Mouse (Mus musculus) midbrain, postnatal 0 days (tissue): ENCODE results near the gene Vcl. TPM values are rescaled to one million over a fixed set of nuclear protein-coding genes. Genes with fewer than 3 reads are reported as not detected.

Source experiments
- ATAC-seq: fragments of 200-750 bp; cut with Nextera tagmentation; 2 replicates; pipeline ENCODE4 v1.8.0; 2017; ENCODE audit warnings: moderate number of reproducible peaks, mild to moderate bottlenecking, moderate TSS enrichment, moderate library complexity; ENCODE audit not compliant: low FRiP score
- DNase-seq: peaks from one replicate; pipeline ENCODE4 v3.0.0-alpha.2; 2015; ENCODE audit warnings: low spot score
- H3K27ac ChIP-seq: fragments of 300-500 bp; sonication (generic); 2 replicates; pipeline ENCODE4 v1.5.1; 2014; ENCODE audit warnings: low read depth, mild to moderate bottlenecking, low read length, mixed read lengths
- H3K27me3 ChIP-seq: fragments of 300-500 bp; sonication (generic); 2 replicates; pipeline ENCODE4 v1.6.1; 2014; ENCODE audit warnings: low read length, control low read depth, mixed read lengths; ENCODE audit not compliant: insufficient read depth
- H3K36me3 ChIP-seq: fragments of 300-500 bp; sonication (generic); 2 replicates; pipeline ENCODE4 v1.6.1; 2014; ENCODE audit warnings: low read length, control low read depth, mixed read lengths; ENCODE audit not compliant: insufficient read depth
- H3K4me1 ChIP-seq: fragments of 300-500 bp; sonication (generic); 2 replicates; pipeline ENCODE4 v1.6.1; 2014; ENCODE audit warnings: mild to moderate bottlenecking, control low read depth, antibody characterized with exemption, low read length, mixed read lengths; ENCODE audit not compliant: insufficient read depth
- H3K4me2 ChIP-seq: fragments of 300-500 bp; sonication (generic); 2 replicates; pipeline ENCODE4 v1.6.1; 2014; ENCODE audit warnings: low read depth, mild to moderate bottlenecking, low read length, mixed read lengths; ENCODE audit not compliant: poor library complexity, severe bottlenecking
- H3K4me3 ChIP-seq: fragments of 300-500 bp; sonication (generic); 2 replicates; pipeline ENCODE4 v1.5.1; 2014; ENCODE audit warnings: low read depth, mild to moderate bottlenecking, low read length, moderate library complexity
- H3K9ac ChIP-seq: fragments of 300-500 bp; sonication (generic); replicated peaks from 2 replicates; pipeline ENCODE4 v1.6.1; 2014; ENCODE audit warnings: mild to moderate bottlenecking, low read length, moderate library complexity, mixed read lengths; ENCODE audit not compliant: poor library complexity, severe bottlenecking
- H3K9me3 ChIP-seq: fragments of 300-500 bp; sonication (generic); 2 replicates; pipeline ENCODE4 v1.6.1; 2016; ENCODE audit warnings: low read length, control low read depth
- CTCF ChIP-seq: IDR thresholded peaks from 2 replicates; pipeline ENCODE4 v1.5.1; 2016; ENCODE audit warnings: antibody characterized with exemption, mild to moderate bottlenecking
- WGBS: fragments of 180-500 bp; shearing (Covaris S2); extraction: QIAGEN DNeasy Blood & Tissue Kit; methylation state at CpG from one replicate; pipeline ENCODE4 v1.1.7; 2014; 5-methylcytosine and 5-hydroxymethylcytosine counted together
- polyA plus RNA-seq: library from polyadenylated mRNA; unstranded; fragments of >200 nt; fragmentation: Nextera tagmentation; extraction: Ambion mirVana; gene quantifications from 2 replicates; pipeline ENCODE4 v1.2.1, GENCODE M21; 2015
- total RNA-seq: library from RNA; depleted of rRNA; stranded (reverse); fragments of >200 nt; gene quantifications from 2 replicates; pipeline ENCODE4 v1.2.3, GENCODE M21; 2014

Gene Vcl
- total and polyA plus RNA-seq, 2 experiments from 2014 or later = 8.6 to 21.6 TPM

GRCm38 (mm10) chr14:20970389-20970788, 41.2 kb downstream of the Vcl start:
- Histone ChIP-seq H3K36me3 (no peaks in the 10 kb centered on the region), H3K9me3 (no peaks in the 10 kb centered on the region), H3K27me3 (no peaks in the 10 kb centered on the region), H3K4me2 (no peak overlapping the region), H3K4me3 (no peak overlapping the region), H3K27ac (no peak overlapping the region), H3K4me1 (no peaks in the 10 kb centered on the region; the same call in 1 of the 2 replicates), H3K9ac (no peak overlapping the region)
- ATAC-seq (no peak), DNase-seq (no peak)
- WGBS = 45% methylated on average over 6 of the region's 6 CpGs
- no peak for TF ChIP-seq CTCF

GRCm38 (mm10) chr14:20970927-20971326, 41.7 kb downstream of the Vcl start:
- no peak for TF ChIP-seq CTCF
- Histone ChIP-seq H3K36me3 (no peaks in the 10 kb centered on the region), H3K9me3 (no peaks in the 10 kb centered on the region), H3K9ac (no peak overlapping the region), H3K4me1 (no peaks in the 10 kb centered on the region; the same call in 1 of the 2 replicates), H3K27ac (no peak overlapping the region), H3K27me3 (no peaks in the 10 kb centered on the region), H3K4me3 (no peak overlapping the region), H3K4me2 (no peak overlapping the region)
- ATAC-seq = no peak
- peak; percentile 69 for DNase-seq
- 71% methylated on average over 9 of the region's 9 CpGs for WGBS

- H3K9ac ChIP-seq = no peak overlapping the region
- H3K27me3 ChIP-seq = no peaks in the 10 kb centered on the region
- H3K4me1 ChIP-seq = no peaks in the 10 kb centered on the region; the same call in 1 of the 2 replicates
- H3K27ac ChIP-seq = no peak overlapping the region
- no peak for ATAC-seq
- no peaks in the 10 kb centered on the region for H3K36me3 ChIP-seq
- DNase-seq = no peak
- H3K9me3 ChIP-seq = no peaks in the 10 kb centered on the region
- TF ChIP-seq CTCF = no peak
- no peak overlapping the region for H3K4me2 ChIP-seq
- no peak overlapping the region for H3K4me3 ChIP-seq
Observed at GRCm38 (mm10) chr14:20973821-20974220, 44.6 kb downstream of the Vcl start.

GRCm38 (mm10) chr14:20976741-20977140, 47.5 kb downstream of the Vcl start:
- Histone ChIP-seq H3K9me3 (no peaks in the 10 kb centered on the region), H3K27me3 (no peaks in the 10 kb centered on the region), H3K27ac (no peak overlapping the region), H3K9ac (no peak overlapping the region), H3K4me3 (no peak overlapping the region), H3K36me3 (no peaks in the 10 kb centered on the region), H3K4me1 (no peaks in the 10 kb centered on the region), H3K4me2 (no peak overlapping the region)
- WGBS = 88% methylated on average over 1 of the region's 1 CpGs
- DNase-seq = no peak
- no peak for ATAC-seq
- TF ChIP-seq CTCF = no peak

GRCm38 (mm10) chr14:20977726-20978125, 48.5 kb downstream of the Vcl start:
- no peak overlapping the region for H3K4me2 ChIP-seq
- H3K36me3 ChIP-seq = no peaks in the 10 kb centered on the region
- DNase-seq (no peak), ATAC-seq (no peak)
- H3K27me3 ChIP-seq = no peaks in the 10 kb centered on the region
- H3K4me3 ChIP-seq = no peak overlapping the region
- H3K4me1 ChIP-seq = no peaks in the 10 kb centered on the region
- no peaks in the 10 kb centered on the region for H3K9me3 ChIP-seq
- 74% methylated on average over 2 of the region's 2 CpGs for WGBS
- no peak for TF ChIP-seq CTCF
- H3K9ac ChIP-seq = no peak overlapping the region
- H3K27ac ChIP-seq = no peak overlapping the region

GRCm38 (mm10) chr14:20983832-20984231, 54.6 kb downstream of the Vcl start:
- H3K27me3 ChIP-seq = no peaks in the 10 kb centered on the region
- no peak overlapping the region for H3K9ac ChIP-seq
- no peak overlapping the region for H3K4me3 ChIP-seq
- H3K36me3 ChIP-seq = 0 out of 2 replicates have a peak, but pooled peaks cover 3% of the 10 kb centered on the region
- no peaks in the 10 kb centered on the region for H3K9me3 ChIP-seq
- TF ChIP-seq CTCF = no peak
- H3K4me1 ChIP-seq = no peaks in the 10 kb centered on the region
- ATAC-seq (no peak), DNase-seq (peak; percentile 69)
- WGBS = 27% methylated on average over 2 of the region's 2 CpGs
- H3K27ac ChIP-seq = no peak overlapping the region
- no peak overlapping the region for H3K4me2 ChIP-seq
